Mouse (Mus musculus): ENCODE measurements around the gene Eif3f. TPM values are rescaled to one million over a fixed set of nuclear protein-coding genes. Genes with fewer than 3 reads are reported as not detected.

The Eif3f gene
- polyA plus RNA-seq, 1 experiment: 91.9 TPM

DNA sequence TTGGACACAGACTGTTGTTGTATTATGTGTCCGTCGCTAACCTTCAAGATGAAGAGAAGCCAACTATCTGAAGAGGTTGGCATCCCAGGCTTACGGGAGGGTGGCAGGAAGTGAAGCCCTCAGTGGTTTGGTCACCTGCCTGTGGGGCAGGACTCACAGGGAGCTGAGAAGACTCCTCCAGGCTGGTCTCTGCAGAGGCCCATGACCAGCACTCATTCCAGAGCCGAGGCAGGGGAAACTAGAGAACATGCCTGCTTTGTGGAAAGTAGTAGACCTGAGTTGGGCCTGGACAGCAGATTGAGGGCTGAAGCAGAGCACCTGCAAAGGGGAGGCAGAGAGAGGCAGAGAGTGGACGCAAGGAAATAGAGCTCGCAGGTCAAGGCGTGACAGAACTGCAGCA, 1.2 kb downstream of the Eif3f start:
- H3K4me3 ChIP-seq (ENCODE audit: insufficient read depth, low read length): peak overlapping the region; percentile 91; the same call in 1 of the 2 replicates
- no peak overlapping the region for H3K27ac ChIP-seq (ENCODE audit: insufficient read depth, low read length)
- H3K4me1 ChIP-seq (ENCODE audit: control insufficient read depth, insufficient read depth, low read length): peaks cover 5% of the 10 kb centered on the region
- TF ChIP-seq CTCF (IDR thresholded peaks at IDR 0.05; ENCODE audit: extremely low read depth, insufficient read depth, low read length): no peak
- no peak for TF ChIP-seq POLR2A (IDR thresholded peaks at IDR 0.05; ENCODE audit: extremely low read depth, insufficient read depth, low read length)

DNA sequence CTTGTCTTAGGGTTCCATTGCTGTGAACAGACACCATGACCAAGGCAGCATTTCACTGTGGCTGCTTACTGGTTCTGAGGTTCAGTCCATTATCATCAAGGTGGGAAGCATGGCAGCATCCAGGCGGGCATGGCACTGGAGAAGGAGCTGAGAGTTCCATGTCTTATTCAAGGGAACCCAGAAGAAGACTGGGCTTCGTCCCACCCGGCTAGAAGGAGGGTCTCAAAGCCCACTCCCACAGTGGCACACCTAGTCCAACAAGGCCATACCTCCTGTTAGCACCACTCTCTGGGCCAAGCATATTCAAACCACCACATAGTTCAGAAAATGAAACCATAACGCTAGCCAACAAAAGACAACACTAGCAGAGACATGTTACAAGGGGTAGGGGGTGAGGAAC, 2.4 kb downstream of the Eif3f start:
- no peak overlapping the region for H3K27ac ChIP-seq (ENCODE audit: insufficient read depth, low read length)
- TF ChIP-seq CTCF (IDR thresholded peaks at IDR 0.05; ENCODE audit: extremely low read depth, insufficient read depth, low read length) (no peak), POLR2A (IDR thresholded peaks at IDR 0.05; ENCODE audit: extremely low read depth, insufficient read depth, low read length) (no peak)
- H3K4me3 ChIP-seq (ENCODE audit: insufficient read depth, low read length): no peak overlapping the region
- H3K4me1 ChIP-seq (ENCODE audit: control insufficient read depth, insufficient read depth, low read length): peaks cover 5% of the 10 kb centered on the region

DNA sequence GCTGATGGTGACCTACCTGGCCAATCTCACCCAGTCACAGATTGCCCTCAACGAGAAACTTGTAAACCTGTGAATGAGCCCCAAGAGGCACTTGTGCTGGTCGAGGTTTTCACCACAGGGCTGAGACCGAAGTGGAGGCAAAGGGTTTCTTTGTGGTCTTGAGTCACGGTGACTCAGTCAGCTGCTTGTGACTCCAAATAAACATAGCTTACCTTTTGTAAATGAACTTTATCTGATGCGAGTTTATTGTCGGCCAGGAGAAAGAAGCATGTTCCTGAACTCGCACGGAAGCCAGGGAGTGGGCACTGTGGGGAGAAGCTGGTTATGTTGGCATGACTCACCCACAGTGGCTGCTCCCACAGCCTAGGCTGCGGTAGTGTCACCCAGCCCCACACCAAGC, 7.2 kb downstream of the Eif3f start:
- TF ChIP-seq POLR2A (IDR thresholded peaks at IDR 0.05; ENCODE audit: extremely low read depth, insufficient read depth, low read length) (no peak), CTCF (IDR thresholded peaks at IDR 0.05; ENCODE audit: extremely low read depth, insufficient read depth, low read length) (no peak)
- H3K4me3 ChIP-seq (ENCODE audit: insufficient read depth, low read length): no peak overlapping the region

DNA sequence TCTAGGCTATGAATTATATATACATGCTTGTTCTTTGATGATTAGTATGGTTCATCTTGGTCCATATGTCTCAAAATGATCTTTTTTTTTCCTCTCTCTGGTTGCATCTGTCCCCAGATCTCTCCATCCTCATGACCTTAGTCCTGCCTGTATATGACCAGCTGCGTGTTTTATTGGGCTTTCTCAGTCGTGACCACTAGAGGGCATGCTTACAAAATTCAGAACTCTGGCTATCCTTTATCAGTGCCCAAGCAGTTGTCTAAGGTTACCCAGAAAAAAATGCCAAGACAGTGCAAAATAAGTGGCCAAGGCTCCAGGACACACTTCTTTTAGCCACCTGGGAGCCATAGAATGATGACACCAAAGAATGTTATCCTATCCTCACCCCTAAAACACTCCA, 9.8 kb downstream of the Eif3f start:
- H3K4me3 ChIP-seq (ENCODE audit: insufficient read depth, low read length): no peak overlapping the region
- H3K27ac ChIP-seq (ENCODE audit: insufficient read depth, low read length): no peak overlapping the region
- TF ChIP-seq CTCF (IDR thresholded peaks at IDR 0.05; ENCODE audit: extremely low read depth, insufficient read depth, low read length): peak; percentile 64
- TF ChIP-seq POLR2A (IDR thresholded peaks at IDR 0.05; ENCODE audit: extremely low read depth, insufficient read depth, low read length): no peak
- no peaks in the 10 kb centered on the region for H3K4me1 ChIP-seq (ENCODE audit: control insufficient read depth, insufficient read depth, low read length)

More for the DNA sequence above, 7.2 kb downstream of the Eif3f start:
- Histone ChIP-seq H3K4me1 (ENCODE audit: control insufficient read depth, insufficient read depth, low read length) (peaks cover under 1% of the 10 kb centered on the region; the same call in 1 of the 2 replicates), H3K27ac (ENCODE audit: insufficient read depth, low read length) (no peak overlapping the region)

DNA sequence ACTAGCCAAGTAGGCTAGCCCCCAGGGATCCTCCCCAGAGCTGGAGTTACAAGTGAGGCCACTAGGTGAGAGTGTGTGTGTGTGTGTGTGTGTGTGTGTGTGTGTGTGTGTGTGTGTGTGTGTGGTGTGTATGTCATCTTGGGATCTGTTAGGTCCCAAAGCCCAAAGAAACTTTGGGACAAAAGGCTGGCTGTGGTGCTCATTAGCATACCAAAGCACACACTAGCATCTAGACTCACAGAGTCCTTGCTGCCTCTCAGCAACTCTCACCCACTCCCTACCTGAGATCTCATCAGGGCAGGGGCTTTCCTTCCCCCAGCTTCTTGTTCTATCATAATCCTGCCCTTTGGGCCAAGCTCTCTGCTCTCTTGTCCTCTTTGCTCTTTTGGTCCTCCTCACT, 14.4 kb downstream of the Eif3f start:
- H3K4me1 ChIP-seq (ENCODE audit: control insufficient read depth, insufficient read depth, low read length): no peaks in the 10 kb centered on the region; the same call in 1 of the 2 replicates
- H3K4me3 ChIP-seq (ENCODE audit: insufficient read depth, low read length): no peak overlapping the region
- no peak overlapping the region for H3K27ac ChIP-seq (ENCODE audit: insufficient read depth, low read length)
- TF ChIP-seq POLR2A (IDR thresholded peaks at IDR 0.05; ENCODE audit: extremely low read depth, insufficient read depth, low read length) (no peak), CTCF (IDR thresholded peaks at IDR 0.05; ENCODE audit: extremely low read depth, insufficient read depth, low read length) (no peak)

DNA sequence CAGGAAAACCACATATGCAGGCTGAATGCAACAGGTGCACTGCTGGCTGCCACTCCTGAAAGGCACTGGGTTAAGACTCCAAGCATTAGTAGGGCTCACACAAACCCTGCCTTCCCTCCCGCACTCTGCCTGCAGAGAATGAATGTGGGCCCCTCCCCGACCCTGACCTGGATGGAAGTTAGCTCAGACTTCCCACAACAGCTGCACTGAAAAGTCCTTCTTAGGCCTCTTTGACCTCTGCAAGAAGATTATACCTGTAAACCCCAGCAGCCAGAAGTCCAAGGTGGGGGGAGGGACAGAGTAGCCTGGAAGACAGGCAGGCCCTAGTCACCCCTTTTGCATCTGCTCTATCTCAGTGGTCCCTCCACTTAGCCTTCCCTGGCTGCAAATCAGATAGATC, 15.1 kb downstream of the Eif3f start:
- TF ChIP-seq CTCF (IDR thresholded peaks at IDR 0.05; ENCODE audit: extremely low read depth, insufficient read depth, low read length) (no peak), POLR2A (IDR thresholded peaks at IDR 0.05; ENCODE audit: extremely low read depth, insufficient read depth, low read length) (no peak)
- Histone ChIP-seq H3K4me1 (ENCODE audit: control insufficient read depth, insufficient read depth, low read length) (no peaks in the 10 kb centered on the region; the same call in 1 of the 2 replicates), H3K4me3 (ENCODE audit: insufficient read depth, low read length) (no peak overlapping the region), H3K27ac (ENCODE audit: insufficient read depth, low read length) (no peak overlapping the region)

DNA sequence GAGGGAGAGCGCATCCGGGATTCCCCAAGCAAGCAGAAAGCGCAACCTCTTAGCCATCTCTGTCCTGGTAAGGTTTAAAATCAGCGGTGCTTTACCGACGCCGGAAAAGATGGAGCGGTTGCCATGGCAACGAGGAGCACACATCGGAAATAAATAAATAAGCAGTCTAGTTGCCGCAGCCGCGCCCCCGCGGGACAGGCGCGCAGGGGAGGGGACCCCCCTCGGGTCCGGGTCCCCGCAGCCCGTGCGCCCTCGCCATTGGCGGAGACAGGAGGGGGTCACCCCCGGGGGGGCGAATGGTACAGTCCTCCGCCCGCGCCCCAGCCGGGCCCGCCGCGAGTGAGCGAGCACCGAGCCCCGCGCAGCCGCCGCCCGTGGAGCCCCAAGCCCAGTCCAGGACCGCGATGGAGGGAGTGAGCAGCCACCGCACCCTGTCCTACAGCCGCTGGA, 16.1 kb downstream of the Eif3f start, which contains the start of gene Tub:
Tub (plus strand) TSS at position 27 of the 450 bp plus-strand sequence.
- Histone ChIP-seq H3K4me1 (ENCODE audit: control insufficient read depth, insufficient read depth, low read length) (no peaks in the 10 kb centered on the region; the same call in 1 of the 2 replicates), H3K27ac (ENCODE audit: insufficient read depth, low read length) (peak within 1 kb of the TSS; percentile 81), H3K4me3 (ENCODE audit: insufficient read depth, low read length) (peak within 1 kb of the TSS; percentile 65)
- TF ChIP-seq POLR2A (IDR thresholded peaks at IDR 0.05; ENCODE audit: extremely low read depth, insufficient read depth, low read length) (no peak), CTCF (IDR thresholded peaks at IDR 0.05; ENCODE audit: extremely low read depth, insufficient read depth, low read length) (no peak)

DNA sequence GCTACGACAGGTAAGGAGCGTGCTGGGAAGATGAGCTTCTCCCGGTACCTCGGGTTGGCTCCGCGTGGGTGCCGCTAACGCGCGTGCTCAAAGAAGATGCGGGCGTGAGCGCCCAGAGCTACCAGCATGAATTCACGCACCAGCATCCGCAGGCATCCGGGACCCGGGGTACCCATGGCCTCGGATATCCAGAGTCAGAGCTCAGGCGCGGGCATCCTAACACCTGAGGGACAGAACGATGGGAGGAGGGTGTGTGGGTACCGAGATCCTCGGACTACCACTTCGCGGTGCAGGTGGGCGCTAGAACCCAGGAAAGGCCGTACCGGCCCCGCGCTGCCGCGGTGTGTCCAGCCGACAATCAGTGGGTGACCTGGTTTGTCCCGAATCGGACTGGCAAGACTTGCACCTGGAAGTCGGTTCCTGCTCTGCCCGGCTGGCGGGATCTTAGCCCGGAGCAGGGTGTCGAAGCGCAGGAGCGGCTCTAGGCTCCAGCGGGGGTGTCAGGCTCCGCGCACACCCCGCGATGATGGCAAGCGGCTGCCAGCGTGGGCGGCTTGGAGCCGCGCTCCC, 16.6 kb downstream of the Eif3f start:
- peak overlapping the region; percentile 81 for H3K27ac ChIP-seq (ENCODE audit: insufficient read depth, low read length)
- peak overlapping the region; percentile 65 for H3K4me3 ChIP-seq (ENCODE audit: insufficient read depth, low read length)
- TF ChIP-seq POLR2A (IDR thresholded peaks at IDR 0.05; ENCODE audit: extremely low read depth, insufficient read depth, low read length): peak; percentile 61; the same call in 1 of the 2 replicates
- TF ChIP-seq CTCF (IDR thresholded peaks at IDR 0.05; ENCODE audit: extremely low read depth, insufficient read depth, low read length): no peak
- H3K4me1 ChIP-seq (ENCODE audit: control insufficient read depth, insufficient read depth, low read length): no peaks in the 10 kb centered on the region; the same call in 1 of the 2 replicates

DNA sequence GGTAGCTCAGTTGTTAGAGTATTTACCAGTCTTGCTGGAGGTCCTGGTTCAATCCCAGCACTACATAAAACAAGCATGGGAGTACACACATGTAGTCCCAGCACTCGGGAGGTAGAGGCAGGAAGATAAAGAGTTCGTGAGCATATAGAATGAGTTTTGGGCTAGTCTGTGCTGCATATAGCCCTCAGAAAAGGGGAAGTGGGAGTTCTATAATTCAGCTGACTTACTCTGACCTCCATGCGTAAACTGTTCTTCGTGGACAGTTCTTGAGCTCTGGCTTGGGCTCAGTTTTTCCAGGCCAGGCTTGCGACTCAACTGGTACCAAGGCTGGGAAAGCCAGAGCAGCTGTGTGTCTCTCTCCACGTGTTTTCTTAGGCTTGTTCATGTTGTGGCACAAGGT, 18.6 kb downstream of the Eif3f start:
- TF ChIP-seq POLR2A (IDR thresholded peaks at IDR 0.05; ENCODE audit: extremely low read depth, insufficient read depth, low read length) (no peak), CTCF (IDR thresholded peaks at IDR 0.05; ENCODE audit: extremely low read depth, insufficient read depth, low read length) (no peak)
- no peaks in the 10 kb centered on the region; the same call in 1 of the 2 replicates for H3K4me1 ChIP-seq (ENCODE audit: control insufficient read depth, insufficient read depth, low read length)

DNA sequence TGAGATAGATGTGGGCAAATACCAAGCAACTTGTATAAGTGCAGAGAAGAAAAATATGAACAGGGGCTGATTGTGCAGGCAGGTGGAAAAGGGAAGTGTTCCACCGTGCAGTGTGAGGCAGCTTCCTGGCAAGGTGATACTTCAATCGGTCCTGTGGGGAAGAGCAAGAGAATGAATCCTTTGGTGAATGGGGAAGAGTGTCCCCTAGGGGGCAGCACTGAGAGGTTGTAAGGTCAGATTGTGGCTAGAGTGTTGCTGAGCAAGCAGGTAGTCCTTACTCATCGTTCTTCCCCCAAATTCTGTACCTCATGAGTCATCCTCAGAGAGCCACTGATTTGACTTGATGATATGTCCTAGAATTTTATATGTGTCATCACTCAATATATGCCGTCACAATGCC, 20.0 kb downstream of the Eif3f start:
- Histone ChIP-seq H3K4me1 (ENCODE audit: control insufficient read depth, insufficient read depth, low read length) (no peaks in the 10 kb centered on the region; the same call in 1 of the 2 replicates), H3K4me3 (ENCODE audit: insufficient read depth, low read length) (no peak overlapping the region), H3K27ac (ENCODE audit: insufficient read depth, low read length) (no peak overlapping the region)
- TF ChIP-seq CTCF (IDR thresholded peaks at IDR 0.05; ENCODE audit: extremely low read depth, insufficient read depth, low read length): peak; percentile 41
- no peak for TF ChIP-seq POLR2A (IDR thresholded peaks at IDR 0.05; ENCODE audit: extremely low read depth, insufficient read depth, low read length)

More for the DNA sequence above, 18.6 kb downstream of the Eif3f start:
- Histone ChIP-seq H3K4me3 (ENCODE audit: insufficient read depth, low read length) (no peak overlapping the region), H3K27ac (ENCODE audit: insufficient read depth, low read length) (no peak overlapping the region)
